Mouse (Mus musculus): Measurements from ENCODE around the gene Cops7b.

Cops7b gene

DNA sequence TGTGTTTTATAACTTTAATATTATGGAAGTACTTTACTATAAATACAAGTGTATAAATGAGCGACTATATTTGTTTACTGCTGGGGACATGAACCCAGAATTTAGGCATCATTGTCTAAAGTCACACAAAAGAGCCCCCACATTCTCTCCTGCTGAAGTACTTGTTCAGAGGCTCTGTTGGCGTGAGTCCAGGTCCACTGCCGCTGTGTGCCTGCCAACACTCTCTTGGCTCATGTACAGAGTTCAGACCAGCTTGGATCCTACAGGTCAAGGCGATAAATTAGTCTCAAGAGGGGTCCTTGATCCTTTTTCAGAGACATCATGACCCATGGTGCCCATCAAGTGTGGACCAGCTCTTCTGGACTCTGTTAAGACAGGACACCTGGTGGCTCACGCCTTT, 74.4 kb downstream of the Cops7b start:
- no peak for DNase-seq (ENCODE audit: low spot score)

Data from ovary, postnatal 36 days (tissue).